Mouse (Mus musculus): ENCODE measurements around the gene Slc29a4.

The Slc29a4 gene

DNA sequence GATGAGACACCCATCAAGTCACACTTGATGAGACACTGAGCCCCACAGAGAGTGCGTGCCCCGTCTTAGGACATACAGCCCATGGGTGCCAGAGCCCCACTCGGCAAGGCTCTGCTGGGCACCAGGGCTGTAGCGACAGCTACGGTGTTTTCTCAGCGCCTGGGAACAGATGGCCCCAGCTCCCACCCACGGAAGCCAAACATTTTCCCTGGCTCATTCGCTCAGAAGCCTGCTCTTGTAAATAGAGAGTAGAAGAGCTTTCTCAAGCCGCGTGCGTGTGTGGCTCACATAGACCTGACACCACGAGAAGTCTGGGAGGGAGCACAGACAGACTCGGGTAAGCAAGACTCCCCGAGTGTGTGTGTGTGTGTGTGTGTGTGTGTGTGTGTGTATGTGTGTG is at the start of gene Slc29a4:
Gene Slc29a4 (plus strand): TSS at position 265 of the 400 bp plus-strand sequence.
- no peak for DNase-seq (ENCODE audit: low spot score)

DNA sequence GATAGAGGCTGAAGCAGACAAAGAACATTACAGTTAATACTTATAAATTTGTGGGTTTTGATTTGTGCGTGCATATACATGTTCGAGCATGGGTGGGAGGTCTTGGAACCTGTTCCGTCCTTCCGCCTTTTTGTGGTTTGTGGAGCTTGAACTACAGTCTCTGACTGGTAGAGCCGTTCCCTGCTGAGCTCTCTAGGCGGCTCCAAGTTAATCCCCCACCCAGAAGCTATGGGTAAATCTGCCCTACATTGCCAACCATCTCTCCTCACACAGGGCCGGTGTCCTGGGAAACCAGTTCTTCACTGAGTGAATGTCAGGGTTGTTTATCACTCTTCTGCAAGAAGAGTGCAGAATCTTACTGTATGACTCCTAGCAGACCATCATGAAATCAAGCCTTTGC is 44.1 kb upstream of the Slc29a4 start:
- DNase-seq (ENCODE audit: low spot score) = no peak

DNA sequence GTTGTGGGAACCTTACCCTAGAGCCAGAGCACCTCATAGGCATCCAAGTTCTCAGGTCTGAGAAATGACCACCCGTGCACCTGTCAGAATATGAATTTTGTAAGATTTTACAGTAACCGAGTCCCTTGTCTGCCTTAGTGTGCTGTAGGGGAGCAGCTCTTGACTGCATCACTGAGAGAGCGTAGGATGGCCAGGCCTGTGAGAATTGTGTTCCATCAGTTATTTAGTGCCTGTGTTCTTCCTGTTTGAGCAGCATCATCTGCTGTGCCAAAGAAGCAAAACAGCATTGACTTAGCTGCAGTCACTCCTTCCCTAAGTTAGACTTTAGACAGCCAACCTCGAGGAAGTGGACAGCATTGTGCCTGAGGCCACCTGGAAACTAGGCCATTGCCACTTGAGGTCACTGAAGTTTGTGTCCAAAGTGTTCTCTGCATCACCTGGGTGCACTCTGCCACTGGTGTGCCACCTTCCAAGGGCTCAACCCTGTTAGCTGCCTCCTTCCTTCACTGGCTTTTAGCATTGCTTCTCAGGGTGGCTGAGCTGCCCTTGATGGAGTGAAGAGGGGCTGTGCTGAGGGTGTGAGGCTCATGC is 42.8 kb upstream of the Slc29a4 start:
- DNase-seq (ENCODE audit: low spot score) = no peak

DNA sequence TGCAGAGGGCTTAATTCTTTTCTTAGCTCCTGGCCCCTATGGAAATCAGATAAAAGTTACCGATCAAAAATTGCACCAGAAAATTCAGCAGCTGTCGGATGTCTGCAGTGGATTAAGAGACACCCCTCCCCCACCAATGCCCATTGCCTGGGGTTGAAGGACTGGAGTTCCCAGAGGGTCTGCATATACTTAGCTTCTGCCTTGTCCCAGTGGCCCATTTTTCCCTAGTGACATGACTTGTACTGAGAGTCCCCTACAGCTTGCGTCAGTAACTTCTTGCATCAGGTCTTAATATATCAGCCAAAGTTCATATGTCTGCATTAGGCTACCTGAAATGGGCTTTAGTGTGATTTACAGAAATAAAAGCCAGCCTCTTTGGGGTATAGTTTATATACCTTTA is 41.9 kb upstream of the Slc29a4 start:
- no peak for DNase-seq (ENCODE audit: low spot score)

DNA sequence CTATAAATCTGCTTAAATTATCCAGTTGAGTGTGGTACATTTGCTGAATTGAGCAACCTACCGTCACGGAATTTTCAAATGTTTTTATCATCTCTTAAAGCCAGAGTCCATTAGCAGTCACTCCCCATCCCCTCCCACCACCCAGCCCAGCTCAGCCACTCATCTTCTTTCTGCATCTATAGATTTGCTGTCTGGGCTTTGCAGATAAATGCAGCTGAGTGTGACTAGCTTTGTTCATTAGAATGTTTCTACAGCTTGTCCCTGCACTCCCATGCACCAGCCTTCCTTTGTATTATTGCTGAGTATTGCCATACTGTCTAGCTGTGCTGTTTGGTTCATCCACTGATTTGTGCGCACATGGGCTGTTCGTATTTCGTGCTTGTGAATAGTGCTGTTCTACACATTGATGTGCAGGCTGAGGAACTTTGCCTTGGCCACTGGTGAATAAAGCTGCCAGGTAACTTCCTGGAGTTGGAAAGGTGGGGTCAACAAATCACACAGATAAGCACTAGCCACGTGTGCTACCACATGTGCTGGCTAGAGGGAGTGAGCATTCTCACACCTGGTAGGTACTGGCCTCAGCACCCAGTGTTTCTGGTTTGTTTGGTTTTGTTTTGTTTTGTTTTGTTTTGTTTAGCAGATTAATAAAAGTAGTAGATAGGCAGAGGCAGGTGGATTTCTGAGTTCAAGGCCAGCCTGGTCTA is 41.4 kb upstream of the Slc29a4 start:
- no peak for DNase-seq (ENCODE audit: low spot score)

DNA sequence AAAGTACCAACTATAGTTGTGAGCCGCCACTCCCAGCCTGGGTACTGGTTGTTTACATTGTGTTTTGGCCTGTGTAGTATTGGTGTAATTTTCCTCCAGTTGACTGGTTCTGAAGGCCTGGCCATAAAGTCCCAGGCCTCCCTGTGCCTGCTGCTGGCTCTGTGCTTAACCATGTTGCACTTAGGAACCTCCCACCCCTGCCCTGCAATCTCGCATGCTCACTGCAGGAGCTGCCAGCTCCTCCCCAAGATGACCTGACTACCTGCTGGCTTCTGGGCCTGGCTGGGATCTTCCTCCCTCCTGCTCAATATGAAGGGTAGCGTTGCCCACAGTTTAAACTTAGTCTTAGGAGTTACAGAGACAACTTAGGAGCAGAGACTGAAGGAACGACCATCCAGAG is 40.0 kb upstream of the Slc29a4 start:
- no peak for DNase-seq (ENCODE audit: low spot score)

DNA sequence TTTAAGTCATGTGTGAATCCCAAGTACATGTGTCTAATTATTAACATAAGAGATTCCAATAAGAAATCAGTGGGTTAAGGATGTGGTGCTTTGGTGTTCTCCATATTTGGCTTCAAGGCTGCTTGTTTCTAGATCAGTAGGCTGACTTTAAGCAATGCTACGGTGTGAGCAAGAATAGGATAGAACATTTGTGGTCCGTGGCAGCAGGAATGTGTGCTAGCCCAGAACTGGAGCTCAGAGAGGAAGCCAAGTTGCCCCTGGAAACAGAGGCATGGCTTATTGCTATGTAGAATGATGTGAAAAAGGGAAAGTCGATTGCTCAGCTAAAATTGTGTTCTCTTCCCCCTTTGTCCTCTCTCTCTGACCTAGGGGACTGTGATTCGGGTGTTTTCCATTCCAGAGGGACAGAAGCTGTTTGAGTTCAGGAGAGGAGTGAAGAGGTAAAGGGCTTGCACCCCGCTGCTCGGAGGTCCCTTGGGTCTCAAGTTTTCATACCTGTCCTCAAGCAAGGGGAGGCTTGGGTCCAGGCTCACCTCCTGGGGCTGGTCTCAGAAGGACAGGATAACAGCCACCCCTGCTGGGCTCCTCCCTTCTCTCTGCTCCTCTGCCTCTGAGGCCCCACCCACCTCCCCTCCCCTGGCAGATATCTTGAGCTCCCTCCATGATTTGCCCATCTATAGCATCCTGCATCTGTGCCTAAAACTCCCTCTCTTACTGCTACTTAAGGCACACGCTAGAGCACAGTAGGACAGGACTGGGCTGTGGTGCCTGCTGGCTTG is 31.5 kb upstream of the Slc29a4 start:
- no peak for DNase-seq (ENCODE audit: low spot score)

DNA sequence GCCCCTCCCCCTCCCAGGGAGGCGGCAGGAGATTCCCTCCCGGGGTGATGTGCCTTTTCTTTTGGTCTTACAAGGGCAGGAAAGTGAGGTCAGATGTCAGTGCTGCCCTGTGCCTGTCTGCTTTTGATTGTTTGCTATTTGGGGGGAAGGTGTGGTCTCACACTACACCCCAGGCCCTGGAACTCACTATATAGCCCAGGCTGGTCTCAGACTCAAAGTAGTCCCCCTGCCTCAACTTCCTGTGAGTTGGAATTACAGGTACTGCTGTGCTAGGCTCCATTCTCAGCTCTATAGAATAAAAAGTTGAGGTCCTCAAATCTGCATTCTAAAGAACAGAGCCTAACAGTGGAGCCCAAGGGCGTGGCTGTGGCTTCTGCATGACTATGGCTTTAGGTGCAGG is 24.4 kb upstream of the Slc29a4 start:
- DNase-seq (ENCODE audit: low spot score) = no peak

DNA sequence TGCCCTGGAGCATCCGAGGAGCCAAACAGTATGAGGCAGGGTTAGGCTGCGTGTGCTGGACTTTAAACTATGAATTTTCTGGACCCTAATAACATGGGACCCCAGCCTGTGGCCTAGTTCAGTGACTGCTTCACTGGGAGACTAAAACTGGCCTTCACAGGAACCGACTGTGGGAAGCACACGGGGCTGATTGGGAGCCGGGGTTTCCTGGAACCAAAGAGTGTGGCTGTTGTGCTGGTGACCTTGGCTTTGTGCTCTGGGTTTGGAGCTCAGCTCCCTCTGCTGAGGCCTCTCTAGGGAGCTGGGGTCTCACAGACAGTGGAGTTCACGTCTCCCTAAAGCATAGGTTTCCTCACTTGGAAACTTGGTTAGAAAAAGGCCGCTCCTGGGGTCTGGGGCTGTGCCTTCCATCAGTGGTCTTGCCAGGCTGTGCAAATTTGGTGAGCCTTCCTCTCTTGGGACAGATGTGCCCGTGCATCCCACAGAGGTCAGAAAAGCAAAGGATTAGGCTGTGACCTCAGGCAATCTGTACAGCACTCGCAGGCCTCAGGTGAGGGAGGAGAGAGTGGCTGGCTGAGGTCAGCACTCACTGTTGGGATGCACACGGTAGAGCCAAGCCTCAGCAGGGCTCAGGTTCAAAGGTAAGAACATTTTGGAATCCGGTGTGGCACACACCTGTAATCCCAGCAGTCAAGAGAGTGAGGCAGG is 23.6 kb upstream of the Slc29a4 start:
- no peak for DNase-seq (ENCODE audit: low spot score)

DNA sequence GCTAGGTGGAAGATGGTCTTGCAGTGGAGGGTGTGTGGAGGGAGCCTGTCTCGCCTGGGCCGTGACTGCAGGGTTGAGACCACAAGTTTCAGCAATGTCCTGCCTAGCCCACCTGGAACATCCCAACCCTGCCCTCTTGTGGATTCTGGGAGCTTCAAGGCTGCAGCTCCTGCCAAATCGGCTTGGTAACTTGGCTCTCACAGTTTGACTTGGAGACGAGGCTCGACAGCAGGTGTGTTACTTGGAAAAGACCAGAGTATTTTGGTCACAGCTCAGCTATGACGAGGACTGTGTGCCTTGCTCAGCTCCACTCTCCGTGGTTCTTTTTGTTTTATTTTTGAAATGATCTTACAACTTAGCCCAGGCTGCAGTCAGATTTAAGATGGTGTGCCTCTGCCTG is 22.6 kb upstream of the Slc29a4 start:
- DNase-seq (ENCODE audit: low spot score) = no peak

DNA sequence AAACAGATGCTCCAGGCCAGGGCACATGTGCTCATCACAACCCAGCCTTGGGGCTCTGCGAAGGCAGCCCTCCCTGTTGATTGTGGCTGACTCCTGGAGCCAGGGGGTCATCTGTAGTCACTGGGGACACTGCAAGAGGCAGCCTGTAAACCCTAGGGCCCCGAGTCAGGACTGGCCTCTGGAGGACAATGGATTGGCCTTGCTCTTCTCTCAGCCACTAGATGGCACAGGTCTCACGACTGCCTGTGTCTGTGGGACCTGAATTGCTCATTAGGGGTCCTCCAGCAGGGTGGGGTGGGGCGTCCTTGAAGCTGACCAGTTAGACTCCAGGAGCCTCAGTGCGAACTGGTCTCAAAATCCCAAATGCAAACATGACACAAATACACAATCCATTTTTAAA is 19.2 kb upstream of the Slc29a4 start:
- DNase-seq (ENCODE audit: low spot score) = no peak

DNA sequence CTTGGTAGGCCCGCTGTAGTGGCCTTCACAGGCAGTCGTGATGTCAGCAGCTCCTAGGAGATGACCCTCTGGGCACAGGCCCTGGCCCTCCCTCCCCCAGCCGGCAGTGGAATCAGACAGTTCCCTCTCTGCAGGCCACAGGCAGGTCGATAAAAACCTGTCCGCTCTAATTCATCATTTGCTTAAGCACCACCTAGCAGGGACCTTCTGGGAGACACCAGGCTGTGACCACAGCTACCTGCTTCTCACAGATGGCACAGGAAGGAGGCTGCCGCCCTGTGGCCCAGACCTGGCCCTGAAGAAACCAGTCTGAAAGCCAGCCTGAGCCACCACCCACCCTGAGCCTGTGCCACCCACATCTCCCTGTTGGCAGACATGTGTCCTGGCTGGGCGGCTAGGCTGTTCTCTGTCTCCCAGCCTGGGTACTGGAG is 14.2 kb upstream of the Slc29a4 start:
- DNase-seq (ENCODE audit: low spot score) = no peak

DNA sequence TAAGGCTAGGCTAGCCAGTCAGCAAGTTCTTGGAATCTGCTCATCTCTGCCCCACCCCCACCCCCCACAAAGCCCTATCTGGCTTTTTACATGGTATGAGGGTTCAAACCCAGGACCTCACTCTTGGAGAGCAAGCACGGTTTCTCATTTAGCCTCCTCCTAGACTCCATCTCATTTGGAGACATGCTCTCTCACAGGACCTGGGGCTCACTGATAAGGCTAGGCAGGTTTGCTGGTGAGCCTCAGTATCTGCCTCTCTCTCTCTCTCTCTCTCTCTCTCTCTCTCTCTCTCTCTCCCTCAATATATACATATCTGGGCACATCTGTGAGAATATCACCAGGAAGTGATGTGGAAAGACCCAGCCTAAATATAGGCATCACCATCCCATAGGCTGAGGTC is 13.2 kb upstream of the Slc29a4 start:
- DNase-seq (ENCODE audit: low spot score) = no peak

DNA sequence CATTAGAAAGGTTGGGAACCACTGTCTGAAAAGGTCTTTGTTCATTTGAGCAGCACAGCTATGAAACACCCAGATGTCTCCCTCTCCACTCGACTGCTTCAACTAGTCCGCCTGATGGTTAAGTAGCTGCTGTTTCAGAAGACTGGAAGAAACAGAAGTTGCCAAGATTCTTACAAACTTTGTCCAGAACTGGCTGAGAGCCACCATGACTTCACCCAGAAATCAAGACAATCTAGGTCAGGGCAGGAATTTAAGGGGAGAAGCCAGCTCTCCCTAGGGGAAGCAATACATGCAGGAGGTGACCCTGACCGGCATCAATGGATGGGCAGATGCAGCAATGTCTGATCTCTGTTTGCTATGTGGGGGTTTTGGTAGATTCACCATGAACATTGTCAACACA is 10.4 kb upstream of the Slc29a4 start:
- no peak for DNase-seq (ENCODE audit: low spot score)

DNA sequence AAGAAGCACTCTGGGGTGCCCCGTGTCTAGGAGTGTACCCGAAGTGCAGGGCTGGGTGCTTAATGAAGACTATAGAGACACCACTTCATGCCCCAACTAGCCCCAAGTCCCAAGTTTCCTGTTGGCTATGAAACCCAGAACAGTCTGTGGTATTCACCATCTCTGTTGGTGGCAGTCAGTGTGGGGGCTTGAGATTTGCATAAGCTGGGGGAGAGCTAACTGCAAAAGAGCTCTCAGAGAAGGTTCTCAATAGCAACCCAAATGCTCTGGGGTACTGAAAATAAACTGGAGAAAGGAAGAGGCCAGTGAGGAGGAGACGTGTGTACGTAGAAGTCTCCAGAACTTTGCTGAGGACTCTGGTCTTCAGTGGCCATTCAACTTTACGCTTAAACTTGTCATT is 9.8 kb upstream of the Slc29a4 start:
- no peak for DNase-seq (ENCODE audit: low spot score)

DNA sequence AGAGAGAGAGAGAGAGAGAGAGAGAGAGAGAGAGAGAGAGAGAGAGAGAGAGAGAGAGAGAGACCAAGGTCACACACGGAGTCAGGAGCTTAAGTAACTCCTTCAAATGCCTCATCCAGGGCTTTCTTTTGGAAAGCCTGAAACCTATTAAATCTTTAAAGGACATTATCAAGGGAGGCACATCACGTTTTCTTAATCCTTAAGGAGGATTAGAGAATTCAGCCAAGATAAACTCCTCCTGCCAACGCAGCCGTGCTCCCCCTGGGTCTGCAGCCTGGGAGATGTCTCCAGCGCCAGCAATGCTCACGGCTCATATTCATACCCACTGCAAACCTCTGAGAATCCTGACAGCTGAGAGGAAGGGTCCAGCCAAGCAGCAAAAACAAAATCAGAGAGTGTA is 3.4 kb upstream of the Slc29a4 start:
- DNase-seq (ENCODE audit: low spot score) = no peak

DNA sequence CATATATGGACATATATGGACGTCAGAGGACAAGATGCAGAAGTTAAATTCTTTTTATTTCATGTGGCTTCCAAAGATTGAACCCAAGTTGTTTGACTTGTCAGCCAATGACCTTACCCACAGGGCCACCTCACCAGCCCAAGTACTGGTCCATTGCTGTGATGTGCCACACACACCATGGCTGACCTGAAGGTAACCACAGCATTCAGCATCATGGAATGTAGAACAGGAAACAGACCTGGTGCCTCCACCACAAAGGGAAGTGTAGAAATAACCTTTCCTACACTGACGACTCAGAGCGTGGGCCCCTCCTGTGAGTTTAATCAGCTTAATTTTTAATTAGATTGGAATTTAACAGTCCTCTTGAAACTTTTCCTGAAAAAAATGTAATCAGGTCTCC is 2.0 kb upstream of the Slc29a4 start:
- no peak for DNase-seq (ENCODE audit: low spot score)

DNA sequence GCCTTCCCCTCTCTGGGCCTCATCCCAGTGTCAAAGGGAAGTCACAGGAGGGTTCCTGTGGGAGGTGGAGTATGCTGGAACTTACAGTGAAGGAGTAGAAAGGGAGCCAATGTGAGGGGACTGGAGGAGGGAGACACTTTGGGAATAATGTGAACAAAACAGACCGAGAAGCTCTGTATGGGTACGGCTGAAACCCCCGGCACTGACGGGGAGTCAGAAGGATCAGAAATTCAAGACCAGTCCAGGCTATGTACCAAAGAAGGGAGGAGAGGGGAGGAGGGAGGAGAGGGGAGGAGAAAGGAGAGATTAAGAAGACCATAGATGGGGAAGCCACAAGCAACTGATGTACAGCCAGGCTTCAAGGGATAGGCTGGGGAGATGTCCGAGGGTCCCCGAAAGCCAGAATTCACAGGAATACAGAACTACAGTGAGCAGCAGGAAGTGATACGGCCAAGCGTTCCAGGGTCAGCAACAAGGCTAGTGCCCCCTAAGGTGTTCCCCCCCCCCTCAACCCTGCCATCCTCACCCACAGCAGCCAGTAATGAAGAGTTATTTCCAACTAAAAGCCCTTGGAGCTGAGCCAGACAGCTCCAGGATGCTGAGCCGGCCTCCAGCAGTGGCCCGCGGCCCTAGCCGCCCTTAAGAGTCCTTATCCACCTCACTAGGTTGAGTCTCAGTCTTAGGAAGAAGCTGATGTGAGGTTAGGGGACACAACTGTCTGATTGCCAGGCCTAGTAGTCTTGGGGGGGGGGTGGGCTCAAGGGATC is 842 bp downstream of the Slc29a4 start:
- no peak for DNase-seq (ENCODE audit: low spot score)

DNA sequence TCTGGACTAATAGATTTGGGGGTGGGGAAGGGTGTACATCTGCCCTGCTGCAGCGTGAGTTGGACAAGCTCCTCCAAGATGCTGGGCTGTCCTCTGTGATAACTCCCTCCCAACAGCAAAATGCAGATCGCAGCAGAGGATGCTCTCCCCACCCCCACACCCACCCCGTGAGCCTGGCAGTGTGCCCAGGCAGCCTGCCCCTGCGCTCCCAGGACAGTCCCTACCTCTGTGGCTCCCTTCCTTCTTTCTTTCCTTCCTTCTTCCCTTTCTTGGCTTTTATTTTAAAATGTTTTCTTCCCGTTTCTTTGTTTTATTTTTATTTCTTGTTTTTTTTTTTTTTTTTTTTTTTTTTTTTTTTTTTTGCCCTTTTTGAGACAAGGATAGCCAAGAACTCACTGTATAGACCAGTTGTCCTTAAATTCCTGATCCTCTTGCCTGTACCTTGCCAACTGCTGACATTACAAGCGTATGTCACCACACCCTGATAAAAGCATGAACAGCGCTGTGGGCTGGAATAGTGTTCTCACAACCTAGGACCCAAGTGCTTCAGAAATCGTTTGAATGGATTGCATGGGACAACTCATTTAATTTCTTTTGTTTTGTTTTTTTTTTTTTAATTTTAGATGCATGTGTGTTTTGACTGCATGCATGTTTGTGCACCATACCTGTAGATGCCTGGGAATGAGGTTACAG is 1.6 kb downstream of the Slc29a4 start:
- no peak for DNase-seq (ENCODE audit: low spot score)

DNA sequence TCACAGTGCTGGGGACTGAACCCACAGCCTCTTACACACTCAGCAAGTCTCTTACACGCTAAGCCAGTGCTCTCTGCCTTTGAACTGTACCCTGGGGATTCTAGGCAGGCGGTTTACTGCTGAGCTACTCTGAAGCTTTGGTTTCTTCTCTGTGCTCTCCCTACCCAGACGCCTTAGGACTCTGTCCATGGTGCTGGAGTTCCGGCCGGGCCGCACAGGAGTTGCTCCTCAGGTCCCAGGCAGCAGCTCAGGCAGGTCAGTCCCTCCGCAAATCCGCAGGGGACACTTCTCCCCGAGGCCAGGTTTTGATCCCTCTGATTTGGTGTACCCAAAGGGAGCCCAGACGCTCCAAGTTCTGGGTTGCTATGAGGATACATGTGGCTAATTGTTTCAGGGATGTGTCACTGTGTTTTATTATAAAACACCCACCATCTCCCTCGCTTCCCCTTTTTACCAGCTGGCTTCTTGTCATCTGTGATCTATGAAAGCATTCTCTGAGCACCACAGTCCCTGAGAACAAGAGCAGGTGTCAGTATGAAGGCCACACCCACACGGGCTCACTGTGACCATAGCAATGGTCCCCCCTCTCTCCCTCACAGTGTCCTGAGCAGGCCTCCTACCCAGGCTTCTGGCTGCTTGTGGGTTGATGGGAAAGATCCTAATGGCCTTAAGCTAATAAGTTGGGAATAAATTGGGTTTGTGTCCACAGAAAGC is 2.5 kb downstream of the Slc29a4 start:
- DNase-seq (ENCODE audit: low spot score) = no peak

DNA sequence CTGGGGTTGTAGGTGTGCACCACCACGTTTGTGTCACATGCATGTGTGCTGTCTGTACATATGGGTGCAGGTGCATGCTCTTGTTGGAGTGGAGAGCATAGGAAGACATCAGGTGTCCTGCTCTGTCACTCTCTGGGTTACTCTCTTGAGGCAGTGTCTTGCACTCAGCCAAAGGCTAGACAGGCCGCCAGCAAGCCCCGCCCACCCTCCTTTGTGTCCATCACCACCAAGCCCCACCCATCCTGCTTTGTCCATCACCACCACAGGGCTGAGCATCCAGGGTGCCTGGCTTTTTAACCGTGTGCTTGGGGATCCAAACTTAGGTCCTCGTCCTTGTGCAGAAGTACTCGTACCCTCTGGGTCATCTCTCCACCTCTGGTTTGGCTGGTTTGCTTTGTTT is 3.9 kb downstream of the Slc29a4 start:
- DNase-seq (ENCODE audit: low spot score) = no peak

Data from urinary bladder, postnatal 10 days (tissue).